ENCODE assay signal across 19 mouse cellular contexts in the genomic region with DNA sequence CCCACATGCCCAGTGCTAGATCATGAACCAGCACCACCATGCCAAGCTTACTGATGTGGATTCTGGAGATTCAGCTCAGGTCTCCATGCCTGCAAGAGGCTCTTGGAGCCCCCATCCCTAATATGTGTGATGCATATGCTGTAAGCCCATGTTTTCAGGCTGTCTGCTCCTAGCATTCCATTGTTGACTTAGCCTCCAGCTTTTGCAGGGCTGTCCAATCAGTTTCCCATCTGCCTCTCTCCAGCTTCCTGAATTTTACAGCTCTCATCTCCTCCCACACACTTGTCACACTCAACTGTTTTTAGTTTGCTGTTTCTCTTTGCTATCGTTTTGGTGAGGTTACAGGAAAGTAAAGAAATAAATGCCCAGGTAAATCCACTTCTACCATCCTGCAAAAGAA.
DNase-seq lines count a peak whose midpoint lies in the region; ATAC-seq lines count a peak whose summit lies in the region.
"Had no signal": no experiment of that assay in that cellular context is flagged by ENCODE, and none has a peak within 500 bp of the region (broad histone marks: within the 10 kb centered on the region; RNA-seq: fewer than 3 reads in every experiment).

No protein-coding gene starts in this region.

- no peaks in the 10 kb centered on the region; the same call in 1 of the 2 replicates for H3K27me3 ChIP-seq in midbrain, embryonic 15.5 days (replicated peaks)
- H3K27me3 ChIP-seq: CH12.LX; stomach, embryonic 15.5 days had no signal

- H3K4me2 ChIP-seq in midbrain, embryonic 15.5 days: no peak overlapping the region
- H3K4me2 ChIP-seq: midbrain, embryonic 13.5 days; stomach, embryonic 15.5 days had no signal

- no peaks in the 10 kb centered on the region for H3K36me3 ChIP-seq in midbrain, embryonic 15.5 days (replicated peaks)
- H3K36me3 ChIP-seq: midbrain, embryonic 13.5 days; stomach, embryonic 15.5 days had no signal

- peaks cover 15% of the 10 kb centered on the region for H3K4me1 ChIP-seq in midbrain, embryonic 15.5 days
- H3K4me1 ChIP-seq: stomach, embryonic 15.5 days had no signal

- DNase-seq in frontal cortex, postnatal 25 days (ENCODE audit: low spot score in 2 of 2): no peak
- DNase-seq in layer of hippocampus, adult 11-12 months (ENCODE audit: low spot score): peak; percentile 58
- no peak for DNase-seq in layer of hippocampus, adult 9-10 months (ENCODE audit: low spot score)
- DNase-seq in layer of hippocampus, postnatal 25 days (ENCODE audit: extremely low spot score in 1 of 2, low spot score in 1 of 2): peak; percentile 20
- DNase-seq in right cerebral cortex, postnatal 36 days (ENCODE audit: low spot score in 2 of 2): peak; percentile 24 to 37
- DNase-seq in neural tube, embryonic 10.5 days (ENCODE audit: extremely low spot score, low spot score): no peak
- DNase-seq: adrenal gland, postnatal 10 days; cerebellum, adult 9-10 months; gastrocnemius, postnatal 14 days; heart, postnatal 36 days; liver; lung, adult 2 months had no signal

- H3K4me3 ChIP-seq in midbrain, embryonic 15.5 days: no peak overlapping the region
- H3K4me3 ChIP-seq: midbrain, embryonic 13.5 days; stomach, embryonic 15.5 days had no signal

- 80% methylated on average over 1 of the region's 1 CpGs for WGBS in midbrain, embryonic 15.5 days

- H3K9ac ChIP-seq in midbrain, embryonic 15.5 days: no peak overlapping the region
- H3K9ac ChIP-seq: midbrain, embryonic 13.5 days; stomach, embryonic 15.5 days had no signal

- no peak overlapping the region for H3K27ac ChIP-seq in midbrain, embryonic 15.5 days
- H3K27ac ChIP-seq: hindbrain, postnatal 0 days; midbrain, embryonic 13.5 days; stomach, embryonic 15.5 days had no signal

- ATAC-seq in frontal cortex, adult (ENCODE audit: low TSS enrichment): peak; percentile 65; the same call in 1 of the 2 replicates
- ATAC-seq in midbrain, embryonic 15.5 days (replicated peaks): no peak
- ATAC-seq: forebrain, embryonic 14.5 days; hindbrain, postnatal 0 days; midbrain, embryonic 13.5 days had no signal

- H3K9me3 ChIP-seq in midbrain, embryonic 15.5 days: no peaks in the 10 kb centered on the region
- H3K9me3 ChIP-seq: midbrain, embryonic 13.5 days; stomach, embryonic 15.5 days had no signal

Comparison
In these comparisons a context has a peak if more than half of its experiments do, and no peak if none do; other contexts are left out.
1. DNase-seq: peak in layer of hippocampus, adult 11-12 months (single experiment), layer of hippocampus, postnatal 25 days (2 of 2) and right cerebral cortex, postnatal 36 days (2 of 2); none in frontal cortex, postnatal 25 days (0 of 2), layer of hippocampus, adult 9-10 months (single experiment) and neural tube, embryonic 10.5 days (single experiment).